Mouse (Mus musculus) CH12.LX (cell line): Measurements from ENCODE around the gene Abtb2. TPM values are rescaled to one million over a fixed set of nuclear protein-coding genes. Genes with fewer than 3 reads are reported as not detected.

Experiments
- DNase-seq: peaks from one replicate; pipeline ENCODE4 v3.0.0-alpha.2; 2013; ENCODE audit errors: extremely low read depth
- H3K27ac ChIP-seq: 2 replicates; pipeline ENCODE4 v1.5.1; 2012; ENCODE audit warnings: low read depth, mild to moderate bottlenecking, control low read depth, moderate library complexity; ENCODE audit not compliant: insufficient read depth
- H3K27me3 ChIP-seq: replicated peaks from 2 replicates; pipeline ENCODE3; 2012; ENCODE audit warnings: inconsistent platforms
- H3K36me3 ChIP-seq, 2 experiments: replicated peaks in 1 of 2; 2 replicates each; pipeline versions ENCODE3 to v1.6.1; 2012; ENCODE audit warnings: inconsistent platforms in 1 of 2, low read length in 1 of 2, mild to moderate bottlenecking in 1 of 2, mixed read lengths in 1 of 2, moderate library complexity in 1 of 2; ENCODE audit not compliant: control insufficient read depth in 1 of 2, insufficient read depth in 1 of 2
- H3K4me1 ChIP-seq, 2 experiments: 2 replicates each; pipeline ENCODE4 v1.6.1; 2012; ENCODE audit warnings: inconsistent platforms in 1 of 2, moderate library complexity in 1 of 2; ENCODE audit not compliant: insufficient read depth in 2 of 2, control insufficient read depth in 1 of 2
- H3K4me2 ChIP-seq: 2 replicates; pipeline ENCODE4 v1.6.1; 2012; ENCODE audit warnings: low read depth, mild to moderate bottlenecking, control low read depth; ENCODE audit not compliant: poor library complexity, insufficient read depth, severe bottlenecking
- H3K4me3 ChIP-seq, 3 experiments: fragments of 150-350 bp in 1 of 3; sonication (generic) in 1 of 3; replicated peaks in 1 of 3; 2 replicates each; pipeline versions ENCODE3 to v1.5.1; 2011 to 2012; ENCODE audit warnings: low read depth in 2 of 3, low read length in 2 of 3, mild to moderate bottlenecking in 2 of 3, moderate library complexity in 2 of 3, control low read depth in 1 of 3, improper control_type of control experiment in 1 of 3, inconsistent platforms in 1 of 3, mixed read lengths in 1 of 3; ENCODE audit not compliant: poor library complexity in 1 of 3
- H3K79me2 ChIP-seq: replicated peaks from 2 replicates; pipeline ENCODE4 v1.6.1; 2012; ENCODE audit warnings: mild to moderate bottlenecking, moderate library complexity; ENCODE audit not compliant: control insufficient read depth, poor library complexity, insufficient read depth, severe bottlenecking; ENCODE audit errors: extremely low read depth
- H3K9ac ChIP-seq: 2 replicates; pipeline ENCODE4 v1.6.1; 2012; ENCODE audit warnings: low read depth, mild to moderate bottlenecking, control low read depth, moderate library complexity; ENCODE audit not compliant: insufficient read depth
- H3K9me3 ChIP-seq: replicated peaks from 2 replicates; pipeline ENCODE3; 2012; ENCODE audit warnings: low read length, inconsistent platforms, mixed read lengths
- CHD1 ChIP-seq: IDR thresholded peaks from 2 replicates; pipeline ENCODE4 v1.6.1; 2012; ENCODE audit warnings: low read depth, low read length, improper control_type of control experiment, inconsistent platforms
- E2F4 ChIP-seq: IDR thresholded peaks from 2 replicates; pipeline ENCODE4 v1.6.1; 2011; ENCODE audit warnings: low read depth, low read length, improper control_type of control experiment; ENCODE audit not compliant: insufficient replicate concordance
- ETS1 ChIP-seq: conservative IDR thresholded peaks from 2 replicates; pipeline ENCODE4 v1.6.1; 2012; ENCODE audit warnings: low read depth, mild to moderate bottlenecking, inconsistent platforms, low read length, improper control_type of control experiment, moderate library complexity
- HCFC1 ChIP-seq: IDR thresholded peaks from 2 replicates; pipeline ENCODE4 v1.6.1; 2012; ENCODE audit warnings: low read depth, mild to moderate bottlenecking, inconsistent platforms, low read length, improper control_type of control experiment
- JUN ChIP-seq: IDR thresholded peaks from 2 replicates; pipeline ENCODE4 v1.6.1; 2011; ENCODE audit warnings: low read depth, mild to moderate bottlenecking, low read length, improper control_type of control experiment, moderate library complexity; ENCODE audit not compliant: insufficient read depth
- KAT2A ChIP-seq: IDR thresholded peaks from 2 replicates; pipeline ENCODE4 v1.6.1; 2012; ENCODE audit warnings: low read length, improper control_type of control experiment, inconsistent platforms; ENCODE audit not compliant: insufficient replicate concordance
- MEF2A ChIP-seq: IDR thresholded peaks from 2 replicates; pipeline ENCODE4 v1.6.1; 2014; ENCODE audit warnings: low read depth, mild to moderate bottlenecking, inconsistent platforms, low read length, improper control_type of control experiment, borderline replicate concordance
- MXI1 ChIP-seq: IDR thresholded peaks from 2 replicates; pipeline ENCODE4 v1.6.1; 2011; ENCODE audit warnings: mild to moderate bottlenecking, low read depth, low read length, improper control_type of control experiment
- NELFE ChIP-seq: IDR thresholded peaks from 2 replicates; pipeline ENCODE4 v1.6.1; 2011; ENCODE audit warnings: low read depth, low read length, improper control_type of control experiment
- NRF1 ChIP-seq: IDR thresholded peaks from 2 replicates; pipeline ENCODE4 v1.6.1; 2014; ENCODE audit warnings: low read depth, mild to moderate bottlenecking, inconsistent platforms, low read length, improper control_type of control experiment, moderate library complexity
- POLR2A ChIP-seq: IDR thresholded peaks from 2 replicates; pipeline ENCODE4 v1.6.1; 2011; ENCODE audit warnings: low read depth, mild to moderate bottlenecking, improper control_type of control experiment, low read length
- POLR2AphosphoS2 ChIP-seq: IDR thresholded peaks from 2 replicates; pipeline ENCODE4 v1.6.1; 2011; ENCODE audit warnings: low read depth, low read length, improper control_type of control experiment
- RAD21 ChIP-seq: IDR thresholded peaks from 2 replicates; pipeline ENCODE4 v1.6.1; 2011; ENCODE audit warnings: low read depth, mild to moderate bottlenecking, low read length, improper control_type of control experiment, moderate library complexity
- RCOR1 ChIP-seq: conservative IDR thresholded peaks from 2 replicates; pipeline ENCODE4 v1.6.1; 2012; ENCODE audit warnings: low read depth, mild to moderate bottlenecking, inconsistent platforms, low read length, improper control_type of control experiment
- SIN3A ChIP-seq: IDR thresholded peaks from 2 replicates; pipeline ENCODE4 v1.6.1; 2012; ENCODE audit warnings: low read length, improper control_type of control experiment, inconsistent platforms
- TBP ChIP-seq: conservative IDR thresholded peaks from 2 replicates; pipeline ENCODE4 v1.6.1; 2011; ENCODE audit warnings: low read depth, low read length, improper control_type of control experiment
- TCF12 ChIP-seq: IDR thresholded peaks from 2 replicates; pipeline ENCODE4 v1.6.1; 2014; ENCODE audit warnings: low read depth, mild to moderate bottlenecking, inconsistent platforms, low read length, improper control_type of control experiment
- UBTF ChIP-seq: IDR thresholded peaks from 2 replicates; pipeline ENCODE4 v1.6.1; 2012; ENCODE audit warnings: low read depth, mild to moderate bottlenecking, inconsistent platforms, low read length, improper control_type of control experiment, moderate library complexity
- ZC3H11A ChIP-seq: IDR thresholded peaks from 2 replicates; pipeline ENCODE4 v1.6.1; 2012; ENCODE audit warnings: low read depth, mild to moderate bottlenecking, inconsistent platforms, low read length, improper control_type of control experiment
- ZKSCAN1 ChIP-seq: IDR thresholded peaks from 2 replicates; pipeline ENCODE4 v1.6.1; 2012; ENCODE audit warnings: low read depth, inconsistent platforms, low read length, improper control_type of control experiment, borderline replicate concordance
- ZNF384 ChIP-seq: IDR thresholded peaks from 2 replicates; pipeline ENCODE4 v1.6.1; 2012; ENCODE audit warnings: low read depth, low read length, improper control_type of control experiment, inconsistent platforms
- dilution Hi-C: fragments of 300-500 bp; cut with MboI; formaldehyde crosslinking; loops from 2 replicates; pipeline ENCODE4 v1.14.3; 2020; ENCODE audit warnings: low sequenced_read_pairs; ENCODE audit not compliant: extremely low pct_unique_long_range_greater_than_20kb, extremely low pct_ligation_motif_present
- in situ Hi-C: fragments of 300-500 bp; cut with MboI; formaldehyde crosslinking; loops from 3 replicates; pipeline ENCODE4 v1.14.3; 2019; ENCODE audit warnings: low sequenced_read_pairs, low pct_ligation_motif_present, low pct_unique_long_range_greater_than_20kb, mixed read lengths
- polyA plus RNA-seq: library from polyadenylated mRNA; unstranded; fragments of >175 nt; gene quantifications from 2 replicates; pipeline ENCODE4 v1.2.1, GENCODE M21; 2012; ENCODE audit warnings: low read depth; ENCODE audit not compliant: insufficient read length
- total RNA-seq, 2 experiments: library from RNA; depleted of rRNA; stranded (reverse); fragments of 300-350 nt in 1 of 2; fragments of >200 nt in 1 of 2; gene quantifications; 2 replicates each; pipeline ENCODE4 v1.2.3; 2012 to 2014

Abtb2 gene
- total and polyA plus RNA-seq, 3 experiments, result 2.9 to 7.7 (median 3.8) TPM

DNA sequence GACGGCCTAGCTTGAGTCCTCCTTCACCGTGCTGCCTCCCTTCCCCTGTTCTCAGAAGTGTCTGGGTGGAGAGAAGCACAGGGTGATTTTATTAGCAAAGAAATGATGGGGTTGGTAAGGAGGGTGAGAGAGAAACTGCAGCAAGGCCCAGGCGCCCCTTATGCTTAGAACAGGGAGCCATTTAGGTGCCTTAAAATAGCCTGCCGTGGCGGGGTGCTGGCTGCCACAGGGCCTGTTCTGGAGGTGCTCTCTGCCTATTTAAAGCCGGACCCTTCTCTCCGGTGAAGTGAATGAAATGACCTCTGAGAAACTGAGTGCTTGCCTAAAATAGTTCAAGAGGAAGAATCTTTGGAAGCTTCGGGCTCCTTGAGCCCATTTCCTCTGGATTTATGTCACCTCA lies 14.6 kb downstream of the Abtb2 start:
- H3K79me2 ChIP-seq, result 0 out of 2 replicates have a peak, but pooled peaks cover 2% of the 10 kb centered on the region
- no peak overlapping the region for H3K4me2 ChIP-seq
- TF ChIP-seq SIN3A (no peak), ZNF384 (no peak), ZC3H11A (no peak), JUN (no peak), ZKSCAN1 (no peak), HCFC1 (no peak), MEF2A (no peak), KAT2A (no peak), E2F4 (no peak), RAD21 (no peak), TBP (no peak), NRF1 (no peak), POLR2A (no peak), UBTF (no peak), TCF12 (no peak), ETS1 (no peak)
- TF ChIP-seq, all 38 proteins: peak for 0
- Histone ChIP-seq H3K9me3 (no peaks in the 10 kb centered on the region), H3K4me3 (no peak overlapping the region), H3K9ac (no peak overlapping the region), H3K4me1 (peaks cover 12 to 37% of the 10 kb centered on the region in 2 experiments), H3K27me3 (no peaks in the 10 kb centered on the region), H3K27ac (no peak overlapping the region), H3K36me3 (no peaks in the 10 kb centered on the region)
- DNase-seq, result no peak
- in situ Hi-C loops (no loop called here), dilution Hi-C loops (no loop called here)

- Histone ChIP-seq H3K4me1 (peaks cover 10 to 30% of the 10 kb centered on the region in 2 experiments), H3K79me2 (0 out of 2 replicates have a peak, but pooled peaks cover 2% of the 10 kb centered on the region), H3K9ac (no peak overlapping the region), H3K9me3 (no peaks in the 10 kb centered on the region), H3K27me3 (no peaks in the 10 kb centered on the region), H3K36me3 (no peaks in the 10 kb centered on the region), H3K4me2 (no peak overlapping the region), H3K4me3 (no peak overlapping the region), H3K27ac (no peak overlapping the region)
- dilution Hi-C loops (no loop called here), in situ Hi-C loops (no loop called here)
- DNase-seq, result no peak
- TF ChIP-seq MXI1, result no peak
- TF ChIP-seq CHD1, result no peak
- no peak for TF ChIP-seq RCOR1
- no peak for TF ChIP-seq NELFE
- no peak for TF ChIP-seq ZC3H11A
- no peak for TF ChIP-seq POLR2AphosphoS2
- no peak for TF ChIP-seq TCF12
- no peak for TF ChIP-seq TBP
Observed at GRCm38 (mm10) chr2:103581369-103581897, 15.3 kb downstream of the Abtb2 start.
